Mouse (Mus musculus): ENCODE results near the gene Zfp42.

Gene Zfp42

GRCm38 (mm10) chr8:43257886-43258285, 48.9 kb downstream of the Zfp42 start:
- DNase-seq (ENCODE audit: extremely low read depth, insufficient read length, low spot score), result no peak

DNA sequence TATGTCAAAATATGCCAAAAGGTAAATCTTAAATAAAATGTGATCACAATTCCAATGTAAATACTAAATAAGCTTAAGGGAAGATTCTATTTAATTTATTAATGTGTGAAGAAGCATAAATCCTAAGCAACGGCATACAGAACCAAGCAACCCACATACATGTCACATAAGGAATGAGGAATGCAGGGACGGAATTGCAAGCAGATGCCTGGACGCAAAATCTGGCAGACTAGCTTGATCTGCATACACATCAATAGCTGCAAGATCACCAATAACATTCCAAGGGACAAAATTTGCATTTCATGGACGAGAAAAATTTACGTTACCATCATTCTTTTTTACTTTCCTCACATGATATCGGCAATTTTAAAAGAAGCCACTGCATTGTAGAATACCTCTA, 51.1 kb downstream of the Zfp42 start:
- DNase-seq (ENCODE audit: extremely low read depth, insufficient read length, low spot score), result no peak

DNA sequence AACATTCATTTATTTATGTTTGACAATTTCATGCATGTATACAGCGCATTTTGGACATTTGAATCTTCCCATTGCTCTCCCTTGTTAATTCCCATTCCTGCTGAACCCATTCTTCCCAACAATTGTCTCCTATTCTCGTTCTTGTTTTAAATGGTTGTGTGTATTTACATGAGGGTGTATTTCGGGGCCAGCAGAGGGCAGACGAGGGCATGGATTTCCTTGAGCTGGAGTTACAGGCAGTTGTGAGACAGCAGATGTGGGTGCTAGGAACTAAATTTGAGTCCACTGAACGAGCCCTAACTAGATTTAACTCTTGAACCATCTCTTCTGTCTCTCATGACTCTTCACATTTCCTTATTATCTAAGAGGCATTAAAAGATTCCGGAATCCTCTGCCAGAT, 55.1 kb downstream of the Zfp42 start:
- DNase-seq (ENCODE audit: extremely low read depth, insufficient read length, low spot score), result no peak

GRCm38 (mm10) chr8:43248707-43249106, 58.1 kb downstream of the Zfp42 start:
- DNase-seq (ENCODE audit: extremely low read depth, insufficient read length, low spot score), result no peak

All from 3134 (cell line).